Mouse (Mus musculus): ENCODE measurements around the gene Taz.

GRCm38 (mm10) chrX:74243807-74244206 is 37.9 kb upstream of the Taz start:
- no peak for TF ChIP-seq CTCF (IDR thresholded peaks at IDR 0.05 in 2 of 3, conservative IDR thresholded peaks at IDR 0.05 in 1 of 3; ENCODE audit: control insufficient read depth in 1 of 3, insufficient read depth in 1 of 3, low read depth in 2 of 3, low read length in 3 of 3, poor library complexity in 1 of 3, severe bottlenecking in 1 of 3)
- peak; percentile 77 for TF ChIP-seq SIN3A (IDR thresholded peaks at IDR 0.05; ENCODE audit: low read length)
- TF ChIP-seq POLR2A (IDR thresholded peaks at IDR 0.05; ENCODE audit: control insufficient read depth in 1 of 2, insufficient read depth in 1 of 2, low read depth in 1 of 2, low read length in 2 of 2, poor library complexity in 1 of 2): peak in 1 of 2 experiments; percentile 34; a peak in 1 of 4 replicates
- TF ChIP-seq E2F4 (IDR thresholded peaks at IDR 0.05; ENCODE audit: borderline replicate concordance, low read depth, low read length): no peak
